In genomic region chr10:127288328-127288799, GRCm38 (mm10) we compare ENCODE assay signal across 8 mouse cellular contexts. TPM values are rescaled to one million over a fixed set of nuclear protein-coding genes. Genes with fewer than 3 reads are reported as not detected.
DNase-seq lines count a peak whose midpoint lies in the region; ATAC-seq and TF ChIP-seq lines count a peak whose summit lies in the region.

No protein-coding gene starts in this region.

- no peak for TF ChIP-seq POLR2A in spleen, adult 2 months (IDR thresholded peaks at IDR 0.05; ENCODE audit: low read depth, low read length)

- ATAC-seq in megakaryocyte, adult 5-6 weeks (ENCODE audit: poor library complexity, severe bottlenecking), result 0 out of 2 replicates have a peak, but pooled peaks have one; percentile 2

- H3K4me3 ChIP-seq in spleen, adult 2 months (ENCODE audit: extremely low read depth, insufficient read depth, insufficient read length), result peak overlapping the region; percentile 80

- H3K27ac ChIP-seq in spleen, adult 2 months (ENCODE audit: insufficient read depth, low read length), result peak overlapping the region; percentile 92

- H3K36me3 ChIP-seq in spleen, adult 2 months (ENCODE audit: control insufficient read depth, insufficient read depth, low read length), result peaks cover 29% of the 10 kb centered on the region

- no peak for TF ChIP-seq CTCF in spleen, adult 2 months (IDR thresholded peaks at IDR 0.05; ENCODE audit: extremely low read depth, insufficient read depth, insufficient read length, insufficient replicate concordance)

- WGBS in spleen, adult 2 months, result under 1% methylated on average over 22 of the region's 28 CpGs

- peak; percentile 76 for DNase-seq in adrenal gland, postnatal 10 days
- no peak for DNase-seq in adrenal gland, adult 18-20 months (ENCODE audit: low spot score in 2 of 2)
- DNase-seq in spleen, adult 2 months (ENCODE audit: low read depth in 1 of 2, low spot score in 2 of 2), result peak in 1 of 2 experiments; percentile 46
- no peak for DNase-seq in spleen, adult 18-20 months
- peak; percentile 59 for DNase-seq in forelimb bud, embryonic 11.5 days (ENCODE audit: low read depth, low spot score)
- peak; percentile 81 for DNase-seq in kidney, postnatal 10 days
- peak; percentile 54 for DNase-seq in thymus, postnatal 0 days (ENCODE audit: low spot score)

- H3K27me3 ChIP-seq in spleen, adult 2 months (ENCODE audit: control insufficient read depth, insufficient read depth, low read length), result no peaks in the 10 kb centered on the region

- peaks cover 17% of the 10 kb centered on the region; the same call in 1 of the 2 replicates for H3K4me1 ChIP-seq in spleen, adult 2 months (ENCODE audit: control insufficient read depth, insufficient read depth, insufficient read length)

RNA-seq across cellular contexts. Expression of gene Mbd6, which starts 0.5 kb away (rescaled TPM):
- total RNA-seq in adrenal gland, postnatal 10 days (2021), result 10 to 100 TPM; 42.9 to 66.4 TPM
- 10 to 100 TPM; 38.9 to 45.4 TPM for total RNA-seq in adrenal gland, adult 18-20 months (2021)
- polyA plus RNA-seq in spleen, adult 2 months (2012; rRNA removed), result 55.8 and 68.0 TPM in 2 replicates
- total RNA-seq in megakaryocyte, adult 5-6 weeks (2015), result 40.4 and 48.4 TPM in 2 replicates
- total RNA-seq in megakaryocyte, adult 5-6 weeks (2017), result 5.6 and 8.9 TPM in 2 replicates
- polyA plus RNA-seq in thymus, postnatal 0 days (2015; fragmentation: Nextera tagmentation; extraction: Ambion mirVana), result 10.3 and 13.8 TPM in 2 replicates

RNA-seq across cellular contexts. Expression of gene Dctn2, which starts 22.2 kb away (rescaled TPM):
- total RNA-seq in adrenal gland, postnatal 10 days (2021), result 100 to 1,000 TPM; 151 to 164 TPM
- 100 to 1,000 TPM; 143 to 159 TPM for total RNA-seq in adrenal gland, adult 18-20 months (2021)
- 94.8 and 101 TPM in 2 replicates for polyA plus RNA-seq in spleen, adult 2 months (2012; rRNA removed)
- 78.9 and 82.6 TPM in 2 replicates for total RNA-seq in megakaryocyte, adult 5-6 weeks (2015)
- total RNA-seq in megakaryocyte, adult 5-6 weeks (2017), result 90.1 and 96.4 TPM in 2 replicates
- 129 and 138 TPM in 2 replicates for polyA plus RNA-seq in thymus, postnatal 0 days (2015; fragmentation: Nextera tagmentation; extraction: Ambion mirVana)

RNA-seq across cellular contexts. Expression of gene Mars, which starts 23.2 kb away (rescaled TPM):
- total RNA-seq in adrenal gland, postnatal 10 days (2021), result 10 to 100 TPM; 82.6 to 86.3 TPM
- total RNA-seq in adrenal gland, adult 18-20 months (2021), result 10 to 100 TPM; 80.9 to 98.6 TPM
- 33.2 and 40.2 TPM in 2 replicates for polyA plus RNA-seq in spleen, adult 2 months (2012; rRNA removed)
- 38.4 and 47.8 TPM in 2 replicates for total RNA-seq in megakaryocyte, adult 5-6 weeks (2015)
- 80.3 and 95.2 TPM in 2 replicates for total RNA-seq in megakaryocyte, adult 5-6 weeks (2017)
- polyA plus RNA-seq in thymus, postnatal 0 days (2015; fragmentation: Nextera tagmentation; extraction: Ambion mirVana), result 110 and 122 TPM in 2 replicates

RNA-seq across cellular contexts. Expression of gene Kif5a, which starts 25.2 kb away (rescaled TPM):
- total RNA-seq in adrenal gland, postnatal 10 days (2021), result 10 to 100 TPM in 1 of 2 experiments, 1 to 10 TPM in 1; 7.4 to 16.9 TPM
- 1 to 10 TPM; 5.4 to 8.0 TPM for total RNA-seq in adrenal gland, adult 18-20 months (2021)
- polyA plus RNA-seq in spleen, adult 2 months (2012; rRNA removed), result 0.41 and 0.72 TPM in 2 replicates
- 0.85 and 0.93 TPM in 2 replicates for total RNA-seq in megakaryocyte, adult 5-6 weeks (2015)
- 0.70 and 0.94 TPM in 2 replicates for total RNA-seq in megakaryocyte, adult 5-6 weeks (2017)
- 0.13 and 0.32 TPM in 2 replicates for polyA plus RNA-seq in thymus, postnatal 0 days (2015; fragmentation: Nextera tagmentation; extraction: Ambion mirVana)

RNA-seq across cellular contexts. Expression of gene Arhgap9, which starts 33.4 kb away (rescaled TPM):
- 1 to 10 TPM; 6.5 to 6.6 TPM for total RNA-seq in adrenal gland, postnatal 10 days (2021)
- 1 to 10 TPM; 1.7 to 2.9 TPM for total RNA-seq in adrenal gland, adult 18-20 months (2021)
- 72.7 and 87.2 TPM in 2 replicates for polyA plus RNA-seq in spleen, adult 2 months (2012; rRNA removed)
- total RNA-seq in megakaryocyte, adult 5-6 weeks (2015), result 135 and 138 TPM in 2 replicates
- 96.8 and 108 TPM in 2 replicates for total RNA-seq in megakaryocyte, adult 5-6 weeks (2017)
- 107 and 127 TPM in 2 replicates for polyA plus RNA-seq in thymus, postnatal 0 days (2015; fragmentation: Nextera tagmentation; extraction: Ambion mirVana)

Comparison
In these comparisons a context has a peak if more than half of its experiments do, and no peak if none do; other contexts are left out.
1. DNase-seq: peak in adrenal gland, postnatal 10 days (single experiment), forelimb bud, embryonic 11.5 days (single experiment), kidney, postnatal 10 days (single experiment) and thymus, postnatal 0 days (single experiment); none in adrenal gland, adult 18-20 months (0 of 2) and spleen, adult 18-20 months (0 of 2).